Mouse (Mus musculus): ENCODE results near the gene Eif4a1. TPM values are rescaled to one million over a fixed set of nuclear protein-coding genes. Genes with fewer than 3 reads are reported as not detected.
A peak's percentile ranks its signal among the peaks of the same experiment; 100 is the strongest.

The Eif4a1 gene
- total and polyA plus RNA-seq, 3 experiments = 114 to 1,689 (median 634) TPM

GRCm38 (mm10) chr11:69655264-69656064 lies 16.8 kb downstream of the Eif4a1 start, which contains the start of gene Sox15:
TSS of gene Sox15 (plus strand) at chr11:69655314.
- Histone ChIP-seq H3K27me3 (ENCODE audit: control insufficient read depth in 1 of 2, insufficient read depth in 2 of 2, low read length in 2 of 2) (no peaks in the 10 kb centered on the region), H3K9ac (ENCODE audit: control insufficient read depth, low read depth, low read length, poor library complexity, severe bottlenecking) (no peak within 1 kb of the TSS), H3K9me3 (replicated peaks; ENCODE audit: insufficient read depth, low read length) (no peaks in the 10 kb centered on the region), H3K27ac (ENCODE audit: control insufficient read depth, low read depth, low read length) (no peak within 1 kb of the TSS), H3K4me3 (ENCODE audit: control insufficient read depth in 1 of 2, insufficient read depth in 1 of 2, low read depth in 2 of 2, low read length in 2 of 2) (no peak within 1 kb of the TSS), H3K4me1 (ENCODE audit: control insufficient read depth in 1 of 2, insufficient read depth in 2 of 2, low read length in 2 of 2) (peaks cover 0 to 4% of the 10 kb centered on the region in 2 experiments; a peak in 3 of 4 replicates), H3K79me2 (ENCODE audit: control insufficient read depth, insufficient read depth, low read length, poor library complexity) (no peaks in the 10 kb centered on the region), H3K36me3 (ENCODE audit: control insufficient read depth in 1 of 2, insufficient read depth in 2 of 2, low read length in 2 of 2) (peaks cover 8 to 13% of the 10 kb centered on the region in 2 experiments)
- TF ChIP-seq GABPA (IDR thresholded peaks at IDR 0.05; ENCODE audit: low read depth, low read length) (no peak), CTCF (IDR thresholded peaks at IDR 0.05 in 2 of 3, conservative IDR thresholded peaks at IDR 0.05 in 1 of 3; ENCODE audit: control insufficient read depth in 1 of 3, insufficient read depth in 1 of 3, low read depth in 2 of 3, low read length in 3 of 3, poor library complexity in 1 of 3, severe bottlenecking in 1 of 3) (peak in 2 of 3 experiments; percentile 9 to 26; a peak in 2 of 6 replicates)
- DNase-seq (ENCODE audit: low read depth, low spot score) = no peak

- no peaks in the 10 kb centered on the region for H3K9me3 ChIP-seq (replicated peaks; ENCODE audit: insufficient read depth, low read length)
- DNase-seq (ENCODE audit: low read depth, low spot score) = no peak
- H3K4me1 ChIP-seq (ENCODE audit: control insufficient read depth in 1 of 2, insufficient read depth in 2 of 2, low read length in 2 of 2) = peaks cover 0 to 4% of the 10 kb centered on the region in 2 experiments; a peak in 3 of 4 replicates
- TF ChIP-seq ZNF384 (IDR thresholded peaks at IDR 0.05; ENCODE audit: low read depth, low read length) (no peak), POLR2A (IDR thresholded peaks at IDR 0.05; ENCODE audit: control insufficient read depth in 1 of 2, insufficient read depth in 1 of 2, low read depth in 1 of 2, low read length in 2 of 2, poor library complexity in 1 of 2) (0 out of 4 replicates have a peak, but pooled peaks of 1 of the 2 experiments have one; percentile 9), POLR2AphosphoS5 (IDR thresholded peaks at IDR 0.05; ENCODE audit: borderline replicate concordance, low read depth, low read length) (no peak)
- H3K9ac ChIP-seq (ENCODE audit: control insufficient read depth, low read depth, low read length, poor library complexity, severe bottlenecking) = no peak overlapping the region
- peaks cover 8 to 19% of the 10 kb centered on the region in 2 experiments for H3K36me3 ChIP-seq (ENCODE audit: control insufficient read depth in 1 of 2, insufficient read depth in 2 of 2, low read length in 2 of 2)
- no peaks in the 10 kb centered on the region for H3K79me2 ChIP-seq (ENCODE audit: control insufficient read depth, insufficient read depth, low read length, poor library complexity)
- no peaks in the 10 kb centered on the region for H3K27me3 ChIP-seq (ENCODE audit: control insufficient read depth in 1 of 2, insufficient read depth in 2 of 2, low read length in 2 of 2)
- H3K27ac ChIP-seq (ENCODE audit: control insufficient read depth, low read depth, low read length) = no peak overlapping the region
- H3K4me3 ChIP-seq (ENCODE audit: control insufficient read depth in 1 of 2, insufficient read depth in 1 of 2, low read depth in 2 of 2, low read length in 2 of 2) = no peak overlapping the region
These were observed 17.5 kb downstream of the Eif4a1 start for GRCm38 (mm10) chr11:69654760-69655159.

GRCm38 (mm10) chr11:69653399-69653798 lies 18.8 kb downstream of the Eif4a1 start:
- H3K27me3 ChIP-seq (ENCODE audit: control insufficient read depth in 1 of 2, insufficient read depth in 2 of 2, low read length in 2 of 2) = no peaks in the 10 kb centered on the region
- TF ChIP-seq RAD21 (IDR thresholded peaks at IDR 0.05; ENCODE audit: low read depth, low read length) = no peak
- no peak for TF ChIP-seq MAFK (IDR thresholded peaks at IDR 0.05; ENCODE audit: borderline replicate concordance, low read depth, low read length)
- TF ChIP-seq MXI1 (IDR thresholded peaks at IDR 0.05; ENCODE audit: low read depth, low read length) = no peak
- no peak for TF ChIP-seq CTCF (IDR thresholded peaks at IDR 0.05 in 2 of 3, conservative IDR thresholded peaks at IDR 0.05 in 1 of 3; ENCODE audit: control insufficient read depth in 1 of 3, insufficient read depth in 1 of 3, low read depth in 2 of 3, low read length in 3 of 3, poor library complexity in 1 of 3, severe bottlenecking in 1 of 3)
- no peak for TF ChIP-seq ELF1 (IDR thresholded peaks at IDR 0.05; ENCODE audit: low read depth, low read length)
- no peak for TF ChIP-seq TCF12 (IDR thresholded peaks at IDR 0.05; ENCODE audit: low read depth, low read length)
- TF ChIP-seq CHD1 (IDR thresholded peaks at IDR 0.05; ENCODE audit: low read depth, low read length) = no peak
- no peak for TF ChIP-seq EP300 (IDR thresholded peaks at IDR 0.05; ENCODE audit: low read depth in 1 of 2, low read length in 2 of 2)
- TF ChIP-seq RCOR1 (IDR thresholded peaks at IDR 0.05; ENCODE audit: low read depth, low read length) = no peak
- TF ChIP-seq KAT2A (conservative IDR thresholded peaks at IDR 0.05; ENCODE audit: low read depth, low read length) = no peak
- no peak for TF ChIP-seq ZNF384 (IDR thresholded peaks at IDR 0.05; ENCODE audit: low read depth, low read length)
- H3K79me2 ChIP-seq (ENCODE audit: control insufficient read depth, insufficient read depth, low read length, poor library complexity) = no peaks in the 10 kb centered on the region
- no peaks in the 10 kb centered on the region for H3K9me3 ChIP-seq (replicated peaks; ENCODE audit: insufficient read depth, low read length)
- no peak overlapping the region for H3K27ac ChIP-seq (ENCODE audit: control insufficient read depth, low read depth, low read length)
- H3K9ac ChIP-seq (ENCODE audit: control insufficient read depth, low read depth, low read length, poor library complexity, severe bottlenecking) = no peak overlapping the region
- H3K4me1 ChIP-seq (ENCODE audit: control insufficient read depth in 1 of 2, insufficient read depth in 2 of 2, low read length in 2 of 2) = peaks cover 0 to 4% of the 10 kb centered on the region in 2 experiments; a peak in 3 of 4 replicates
- no peak for DNase-seq (ENCODE audit: low read depth, low spot score)
- peaks cover 8 to 26% of the 10 kb centered on the region in 2 experiments for H3K36me3 ChIP-seq (ENCODE audit: control insufficient read depth in 1 of 2, insufficient read depth in 2 of 2, low read length in 2 of 2)
- H3K4me3 ChIP-seq (ENCODE audit: control insufficient read depth in 1 of 2, insufficient read depth in 1 of 2, low read depth in 2 of 2, low read length in 2 of 2) = no peak overlapping the region

Data from MEL (cell line).